Mouse (Mus musculus) CD4-positive, CD25-positive, alpha-beta regulatory T cell, adult 4 months (primary cell): ENCODE measurements around the gene Hikeshi. TPM values are rescaled to one million over a fixed set of nuclear protein-coding genes. Genes with fewer than 3 reads are reported as not detected.

Source experiments
- ATAC-seq: one replicate; pipeline ENCODE4 v1.8.0; 2017
- polyA plus RNA-seq, 2 experiments: library from polyadenylated mRNA; unstranded; fragments of 100-300 nt; shearing (Covaris generic); gene quantifications; one replicate each; pipeline ENCODE4 v1.2.1; 2017

Gene Hikeshi
- polyA plus RNA-seq, 2 experiments from 2014 or later, result 72.1 to 83.5 TPM

- ATAC-seq, result no peak
These were observed 27.4 kb downstream of the Hikeshi start for GRCm38 (mm10) chr7:89913432-89914158.

GRCm38 (mm10) chr7:89912356-89912755 lies 28.6 kb downstream of the Hikeshi start:
- ATAC-seq, result no peak

GRCm38 (mm10) chr7:89909711-89910110 lies 31.3 kb downstream of the Hikeshi start:
- ATAC-seq, result no peak

- ATAC-seq, result no peak
These were observed 31.9 kb downstream of the Hikeshi start for GRCm38 (mm10) chr7:89908899-89909621.

GRCm38 (mm10) chr7:89908421-89908820 lies 32.6 kb downstream of the Hikeshi start:
- no peak for ATAC-seq

- ATAC-seq, result peak; percentile 82
These were observed 33.1 kb downstream of the Hikeshi start for GRCm38 (mm10) chr7:89907950-89908349.

- ATAC-seq, result no peak
These were observed 37.3 kb downstream of the Hikeshi start, which contains the start of gene Ccdc81 for GRCm38 (mm10) chr7:89903442-89904343. Ccdc81 (minus strand) TSS chr7:89903629.

- ATAC-seq, result no peak
These were observed 38.0 kb downstream of the Hikeshi start for GRCm38 (mm10) chr7:89903007-89903406.

GRCm38 (mm10) chr7:89891856-89892255 lies 49.1 kb downstream of the Hikeshi start:
- no peak for ATAC-seq

- ATAC-seq, result no peak
These were observed 49.6 kb downstream of the Hikeshi start for GRCm38 (mm10) chr7:89891412-89891811.

- ATAC-seq, result no peak
These were observed 56.5 kb downstream of the Hikeshi start for GRCm38 (mm10) chr7:89884551-89884950.

GRCm38 (mm10) chr7:89879686-89880085 lies 61.3 kb downstream of the Hikeshi start:
- no peak for ATAC-seq

Other genes with a start within 250 kb of the Hikeshi start
- not detected for gene Ccdc81, start 37.6 kb downstream of the Hikeshi start, polyA plus RNA-seq
- gene Eed, start 39.8 kb upstream of the Hikeshi start, polyA plus RNA-seq, result 10 to 100 TPM; 57.3 to 62.9 TPM
- gene Picalm, start 189.0 kb upstream of the Hikeshi start, polyA plus RNA-seq, result 10 to 100 TPM; 49.0 to 71.7 TPM